Mouse (Mus musculus) heart, postnatal 36 days (tissue): ENCODE measurements at regions not wholly inside any gene's neighbourhood (a gene's known extent, or its start where the extent isn't known, plus 50 kb on each side); places are given as distances from the start of the nearest gene placed in this dataset.

ENCODE experiments used
- DNase-seq, 2 experiments: peaks; one replicate each; pipeline ENCODE4 v3.0.0; 2021 to 2022
- intact Hi-C: fragments of 180-260 bp; cut with DNase I; formaldehyde crosslinking; loops from one replicate; pipeline ENCODE4 v1.15.1; 2025

DNA sequence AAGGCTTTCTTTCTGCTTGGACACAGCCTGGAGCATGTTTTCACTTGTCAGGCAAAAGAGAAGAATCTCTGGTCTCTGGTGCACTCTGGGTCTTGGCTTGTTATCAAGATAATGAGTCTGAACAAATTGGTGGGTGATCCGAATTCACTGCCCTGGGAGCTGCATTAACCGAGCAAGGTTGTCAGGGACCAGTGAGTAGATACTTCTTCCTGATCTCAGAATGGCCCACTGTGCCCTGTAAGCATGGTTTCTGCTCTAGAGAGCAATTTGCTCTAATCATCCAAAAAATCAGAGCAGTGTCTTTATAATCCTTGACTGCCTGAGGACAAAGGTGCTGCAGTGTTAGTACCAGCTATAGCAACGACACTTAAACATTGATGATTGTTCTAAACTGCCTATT, 97.2 kb upstream of the 1500015O10Rik start:
- intact Hi-C loops, result loop anchor here (10.0 kb wide), 2 partner anchors 188 to 228 kb away; partner anchors contain the start of gene Nck2
- no peak for DNase-seq

GRCm38 (mm10) chr1:43635718-43636117, 94.7 kb upstream of the 1500015O10Rik start:
- intact Hi-C loops, result loop anchor here (1.0 to 10.0 kb wide), 3 partner anchors 191 to 336 kb away; partner anchors contain the start of gene Nck2
- peak; percentile 8 to 22 for DNase-seq

DNA sequence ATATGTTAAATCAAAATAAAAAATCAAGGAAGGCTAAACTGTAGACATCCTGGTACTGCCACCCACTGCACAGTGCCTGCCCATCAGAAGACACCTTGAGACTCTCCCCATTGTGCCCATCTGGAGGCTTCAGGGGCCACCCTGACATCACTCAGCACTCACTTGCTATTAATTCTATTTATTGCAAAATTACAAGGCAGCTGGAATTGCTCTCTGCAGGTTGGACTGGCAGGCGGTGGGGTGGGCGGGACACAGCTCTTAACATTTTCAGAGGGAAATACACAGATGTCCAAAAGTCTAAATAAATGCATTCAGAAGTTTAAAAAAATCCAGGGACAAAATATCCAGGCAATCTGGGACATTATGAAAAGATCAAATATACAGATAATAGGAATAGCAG, 92.4 kb upstream of the 1500015O10Rik start:
- intact Hi-C loops, result loop anchor here (10.0 kb wide), 2 partner anchors 193 to 233 kb away; partner anchors contain the start of gene Nck2
- DNase-seq, result no peak

DNA sequence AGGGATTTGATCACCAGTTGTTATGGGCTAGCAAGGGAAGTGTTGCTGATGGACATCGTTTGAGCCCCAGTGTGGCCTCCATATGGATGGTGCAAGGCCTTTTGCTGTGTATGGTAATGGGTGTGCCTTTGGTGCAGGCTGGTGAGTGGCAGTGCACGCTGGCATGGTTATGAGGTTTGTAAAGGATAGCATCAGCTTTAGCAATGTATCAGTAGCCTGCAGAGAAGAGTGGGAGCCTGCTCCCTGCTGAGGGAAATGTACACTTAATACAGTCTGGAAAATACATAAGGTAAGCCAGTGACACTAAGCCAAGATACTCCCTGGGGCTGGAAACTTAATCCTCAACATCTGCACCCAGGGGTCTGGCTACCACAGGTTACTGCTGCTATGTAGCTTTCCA, 58.4 kb upstream of the 1500015O10Rik start:
- DNase-seq, result no peak
- intact Hi-C loops, result no loop called here
